Mouse (Mus musculus): ENCODE measurements around the gene Kcnk10. TPM values are rescaled to one million over a fixed set of nuclear protein-coding genes. Genes with fewer than 3 reads are reported as not detected.

The Kcnk10 gene
- total and polyA plus RNA-seq, 3 experiments = 2.4 to 7.5 (median 3.8) TPM

- no peak for DNase-seq (ENCODE audit: extremely low read depth)
- Histone ChIP-seq H3K27me3 (replicated peaks) (peaks cover 2% of the 10 kb centered on the region), H3K4me1 (ENCODE audit: control insufficient read depth in 1 of 2, insufficient read depth in 2 of 2) (peaks cover 9 to 10% of the 10 kb centered on the region in 2 experiments), H3K9me3 (replicated peaks; ENCODE audit: low read length) (no peaks in the 10 kb centered on the region), H3K79me2 (replicated peaks; ENCODE audit: control insufficient read depth, extremely low read depth, insufficient read depth, poor library complexity, severe bottlenecking) (no peaks in the 10 kb centered on the region), H3K4me2 (ENCODE audit: insufficient read depth, low read depth, poor library complexity, severe bottlenecking) (peak overlapping the region; percentile 58), H3K9ac (ENCODE audit: insufficient read depth, low read depth) (peak overlapping the region; percentile 23; the same call in 1 of the 2 replicates), H3K36me3 (replicated peaks in 1 of 2; ENCODE audit: control insufficient read depth in 1 of 2, insufficient read depth in 1 of 2, low read length in 1 of 2) (no peaks in the 10 kb centered on the region), H3K4me3 (replicated peaks in 1 of 3; ENCODE audit: low read depth in 2 of 3, low read length in 2 of 3, poor library complexity in 1 of 3) (peak overlapping the region in 2 of 3 experiments; percentile 14 to 23), H3K27ac (ENCODE audit: insufficient read depth, low read depth) (no peak overlapping the region)
- dilution Hi-C loops (cut with MboI; ENCODE audit: extremely low pct_ligation_motif_present, extremely low pct_unique_long_range_greater_than_20kb, low sequenced_read_pairs) (no loop called here), in situ Hi-C loops (cut with MboI; ENCODE audit: low pct_ligation_motif_present, low pct_unique_long_range_greater_than_20kb, low sequenced_read_pairs) (no loop called here)
- TF ChIP-seq RCOR1 (conservative IDR thresholded peaks at IDR 0.05; ENCODE audit: low read depth, low read length) (no peak), MEF2A (IDR thresholded peaks at IDR 0.05; ENCODE audit: borderline replicate concordance, low read depth, low read length) (no peak), EP300 (IDR thresholded peaks at IDR 0.05; ENCODE audit: low read length) (0 out of 2 replicates have a peak, but pooled peaks have one; percentile 20), POLR2AphosphoS2 (IDR thresholded peaks at IDR 0.05; ENCODE audit: low read depth, low read length) (no peak), ELF1 (IDR thresholded peaks at IDR 0.05; ENCODE audit: low read depth, low read length) (peak; percentile 59), JUND (conservative IDR thresholded peaks at IDR 0.05; ENCODE audit: low read depth, low read length) (no peak), KAT2A (IDR thresholded peaks at IDR 0.05; ENCODE audit: insufficient replicate concordance, low read length) (no peak), ZNF384 (IDR thresholded peaks at IDR 0.05; ENCODE audit: low read depth, low read length) (no peak), JUN (IDR thresholded peaks at IDR 0.05; ENCODE audit: insufficient read depth, low read depth, low read length) (no peak), ZKSCAN1 (IDR thresholded peaks at IDR 0.05; ENCODE audit: borderline replicate concordance, low read depth, low read length) (no peak), E2F4 (IDR thresholded peaks at IDR 0.05; ENCODE audit: insufficient replicate concordance, low read depth, low read length) (no peak), GABPA (IDR thresholded peaks at IDR 0.05; ENCODE audit: insufficient replicate concordance, low read depth, low read length) (no peak), SIN3A (IDR thresholded peaks at IDR 0.05; ENCODE audit: low read length) (no peak), BHLHE40 (IDR thresholded peaks at IDR 0.05; ENCODE audit: low read depth, low read length) (peak; percentile 83)
Measured at GRCm38 (mm10) chr12:98421340-98421739, 156.8 kb downstream of the Kcnk10 start.

GRCm38 (mm10) chr12:98419849-98420248 is 158.3 kb downstream of the Kcnk10 start:
- dilution Hi-C loops (cut with MboI; ENCODE audit: extremely low pct_ligation_motif_present, extremely low pct_unique_long_range_greater_than_20kb, low sequenced_read_pairs) (no loop called here), in situ Hi-C loops (cut with MboI; ENCODE audit: low pct_ligation_motif_present, low pct_unique_long_range_greater_than_20kb, low sequenced_read_pairs) (no loop called here)
- Histone ChIP-seq H3K9ac (ENCODE audit: insufficient read depth, low read depth) (no peak overlapping the region), H3K36me3 (replicated peaks in 1 of 2; ENCODE audit: control insufficient read depth in 1 of 2, insufficient read depth in 1 of 2, low read length in 1 of 2) (no peaks in the 10 kb centered on the region), H3K4me3 (replicated peaks in 1 of 3; ENCODE audit: low read depth in 2 of 3, low read length in 2 of 3, poor library complexity in 1 of 3) (no peak overlapping the region), H3K27me3 (replicated peaks) (peaks cover 2% of the 10 kb centered on the region), H3K27ac (ENCODE audit: insufficient read depth, low read depth) (no peak overlapping the region), H3K4me1 (ENCODE audit: control insufficient read depth in 1 of 2, insufficient read depth in 2 of 2) (peaks cover 9 to 10% of the 10 kb centered on the region in 2 experiments), H3K9me3 (replicated peaks; ENCODE audit: low read length) (no peaks in the 10 kb centered on the region), H3K4me2 (ENCODE audit: insufficient read depth, low read depth, poor library complexity, severe bottlenecking) (no peak overlapping the region; the same call in 1 of the 2 replicates), H3K79me2 (replicated peaks; ENCODE audit: control insufficient read depth, extremely low read depth, insufficient read depth, poor library complexity, severe bottlenecking) (no peaks in the 10 kb centered on the region)
- no peak for DNase-seq (ENCODE audit: extremely low read depth)
- TF ChIP-seq JUN (IDR thresholded peaks at IDR 0.05; ENCODE audit: insufficient read depth, low read depth, low read length) = no peak
- TF ChIP-seq BHLHE40 (IDR thresholded peaks at IDR 0.05; ENCODE audit: low read depth, low read length) = peak; percentile 84
- TF ChIP-seq USF2 (conservative IDR thresholded peaks at IDR 0.05; ENCODE audit: low read depth, low read length) = no peak
- no peak for TF ChIP-seq IRF4 (IDR thresholded peaks at IDR 0.05; ENCODE audit: low read depth, low read length)
- TF ChIP-seq SMC3 (IDR thresholded peaks at IDR 0.05; ENCODE audit: low read depth, low read length) = no peak

All from CH12.LX (cell line).